Mouse (Mus musculus): ENCODE data around the gene Gm10320. TPM values are rescaled to one million over a fixed set of nuclear protein-coding genes. Genes with fewer than 3 reads are reported as not detected.

The Gm10320 gene
- polyA plus RNA-seq, 1 experiment from 2014 or later = 1.7 TPM

DNA sequence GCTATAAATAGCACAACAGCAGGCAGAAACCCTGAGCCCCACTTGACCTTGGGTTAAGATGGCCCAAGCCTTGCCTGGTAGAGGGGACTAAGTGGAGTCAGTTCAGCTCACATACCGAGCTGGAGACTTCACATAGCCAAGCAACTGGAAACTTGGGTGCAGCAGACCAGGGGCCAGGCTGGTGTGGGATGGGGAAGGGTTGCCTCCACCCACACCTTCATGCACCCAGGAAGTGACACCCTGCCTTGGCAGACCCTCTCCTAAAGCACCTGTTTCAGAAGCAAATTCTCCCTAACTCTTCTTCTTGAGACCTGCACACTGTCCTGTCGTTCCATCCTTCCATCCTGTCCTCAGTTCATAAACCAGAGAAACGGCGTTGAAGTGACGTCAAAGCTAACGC is 5.1 kb downstream of the Gm10320 start:
- Histone ChIP-seq H3K9ac (replicated peaks) (no peak overlapping the region), H3K4me1 (replicated peaks) (no peaks in the 10 kb centered on the region), H3K4me2 (no peak overlapping the region), H3K4me3 (replicated peaks) (no peak overlapping the region), H3K36me3 (no peaks in the 10 kb centered on the region), H3K27ac (no peak overlapping the region), H3K27me3 (no peaks in the 10 kb centered on the region), H3K9me3 (no peaks in the 10 kb centered on the region)
- ATAC-seq (ENCODE audit: insufficient number of reproducible peaks, insufficient read depth, low FRiP score, low TSS enrichment, low read depth) = no peak
- 87% methylated on average over 6 of the region's 6 CpGs for WGBS

DNA sequence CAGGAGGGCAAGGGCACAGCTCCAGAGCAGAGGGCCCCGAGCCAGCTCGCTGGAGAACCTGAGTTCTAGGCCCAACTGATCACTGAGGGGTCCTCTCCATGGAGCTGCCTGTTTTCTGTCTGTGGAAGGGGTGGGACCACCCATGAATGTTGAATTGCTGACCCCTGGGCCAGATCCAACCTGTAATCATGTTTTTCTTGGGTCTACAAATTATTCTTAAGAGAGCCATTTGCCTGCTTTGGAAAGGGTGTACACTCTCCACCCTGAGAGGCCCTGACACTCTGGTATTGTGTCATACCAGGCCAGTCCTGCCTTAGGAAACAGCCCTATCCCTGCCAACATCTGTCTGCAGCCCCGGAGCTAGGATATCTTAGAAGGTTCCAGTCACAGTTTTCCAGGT is 5.6 kb downstream of the Gm10320 start:
- H3K27ac ChIP-seq = no peak overlapping the region
- ATAC-seq (ENCODE audit: insufficient number of reproducible peaks, insufficient read depth, low FRiP score, low TSS enrichment, low read depth) = no peak
- no peaks in the 10 kb centered on the region for H3K36me3 ChIP-seq
- no peak overlapping the region for H3K4me3 ChIP-seq (replicated peaks)
- 83% methylated on average over 3 of the region's 3 CpGs for WGBS
- H3K4me1 ChIP-seq (replicated peaks) = no peaks in the 10 kb centered on the region
- no peak overlapping the region for H3K9ac ChIP-seq (replicated peaks)
- no peak overlapping the region for H3K4me2 ChIP-seq
- no peaks in the 10 kb centered on the region for H3K27me3 ChIP-seq
- no peaks in the 10 kb centered on the region for H3K9me3 ChIP-seq

DNA sequence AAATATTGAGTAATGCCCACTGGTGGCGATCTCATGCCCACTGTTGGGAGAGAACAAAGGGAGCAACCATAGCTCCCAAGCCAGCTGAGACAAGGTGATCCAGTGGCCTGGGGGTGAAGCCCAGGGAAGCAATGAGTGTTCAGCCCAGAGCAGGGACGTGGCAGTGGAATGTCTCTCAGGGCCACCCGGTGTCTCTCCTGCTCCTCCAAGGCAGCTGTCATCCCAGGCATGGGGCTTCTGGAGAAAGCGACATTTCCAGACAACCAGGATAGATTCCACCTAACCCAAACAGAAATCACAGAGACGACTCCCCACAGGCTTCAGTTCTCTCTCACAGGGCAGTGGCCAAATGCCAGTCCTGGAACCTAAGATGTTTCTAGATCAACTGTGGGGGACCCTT is 6.4 kb downstream of the Gm10320 start:
- Histone ChIP-seq H3K9ac (replicated peaks) (no peak overlapping the region), H3K4me3 (replicated peaks) (no peak overlapping the region), H3K9me3 (no peaks in the 10 kb centered on the region), H3K4me1 (replicated peaks) (no peaks in the 10 kb centered on the region), H3K36me3 (no peaks in the 10 kb centered on the region), H3K27me3 (no peaks in the 10 kb centered on the region), H3K4me2 (no peak overlapping the region), H3K27ac (no peak overlapping the region)
- WGBS = 75% methylated on average over 5 of the region's 5 CpGs
- ATAC-seq (ENCODE audit: insufficient number of reproducible peaks, insufficient read depth, low FRiP score, low TSS enrichment, low read depth) = no peak

DNA sequence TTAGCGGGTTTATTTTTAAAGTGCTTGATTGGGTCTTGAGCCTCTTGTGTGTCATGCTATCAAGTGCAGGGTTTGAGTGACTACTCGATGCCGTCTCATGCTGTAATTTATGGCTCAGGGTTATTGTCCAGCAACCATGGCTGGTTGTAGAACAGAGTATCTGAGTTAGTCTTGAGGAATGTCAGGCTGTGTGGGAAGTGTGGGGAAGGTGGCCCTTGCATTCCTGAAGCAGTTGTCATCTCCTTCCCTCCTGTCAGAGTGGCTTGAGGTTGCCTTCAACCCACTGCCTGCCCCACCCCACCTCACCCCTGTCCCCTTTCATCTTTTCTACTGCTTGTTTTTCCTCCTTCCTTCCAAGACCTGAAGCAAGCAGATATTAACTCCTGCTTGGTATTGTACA is 13.8 kb downstream of the Gm10320 start:
- H3K9ac ChIP-seq (replicated peaks) = no peak overlapping the region
- H3K4me3 ChIP-seq (replicated peaks) = no peak overlapping the region
- H3K27ac ChIP-seq = no peak overlapping the region
- H3K9me3 ChIP-seq = no peaks in the 10 kb centered on the region
- H3K27me3 ChIP-seq = peaks cover 5% of the 10 kb centered on the region; the same call in 1 of the 2 replicates
- WGBS = 82% methylated on average over 3 of the region's 3 CpGs
- no peak overlapping the region for H3K4me2 ChIP-seq
- ATAC-seq (ENCODE audit: insufficient number of reproducible peaks, insufficient read depth, low FRiP score, low TSS enrichment, low read depth) = no peak
- no peaks in the 10 kb centered on the region for H3K36me3 ChIP-seq
- peaks cover 25% of the 10 kb centered on the region for H3K4me1 ChIP-seq (replicated peaks)

DNA sequence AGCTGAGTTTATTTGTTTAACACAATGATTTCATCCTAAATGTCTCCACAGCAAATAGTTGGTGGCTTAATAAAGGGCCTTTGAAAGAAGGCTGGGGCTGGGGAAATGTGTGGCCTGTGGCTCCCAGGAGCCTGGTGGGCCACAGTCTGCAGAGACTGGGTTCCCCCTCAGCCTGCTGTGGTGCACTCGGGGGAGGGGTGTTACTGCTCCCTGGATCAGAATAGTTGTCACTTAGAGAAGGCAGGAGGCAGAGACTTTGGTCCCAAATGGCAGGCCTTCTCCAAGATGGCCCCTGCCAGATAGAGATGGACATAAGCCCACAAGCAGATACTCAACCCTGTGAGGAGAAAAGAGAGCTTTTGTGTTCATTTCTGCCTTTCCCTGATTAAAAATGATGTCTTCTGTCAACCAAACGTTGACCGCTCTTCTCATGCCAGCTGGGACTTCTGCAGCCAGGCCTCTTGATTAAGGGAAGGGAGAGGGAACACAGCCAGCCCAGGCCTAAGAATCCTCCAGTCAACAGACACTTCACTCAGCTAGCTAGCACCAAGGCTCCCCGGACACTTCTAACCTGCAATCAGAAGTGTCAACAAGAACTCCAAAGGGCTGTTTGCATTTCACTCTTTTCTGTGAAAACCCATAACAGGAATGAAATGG is 14.8 kb downstream of the Gm10320 start:
- H3K9me3 ChIP-seq = no peaks in the 10 kb centered on the region
- H3K4me2 ChIP-seq = no peak overlapping the region
- H3K4me1 ChIP-seq (replicated peaks) = peaks cover 25% of the 10 kb centered on the region
- H3K27me3 ChIP-seq = peaks cover 9% of the 10 kb centered on the region
- H3K4me3 ChIP-seq (replicated peaks) = no peak overlapping the region
- 57% methylated on average over 4 of the region's 4 CpGs for WGBS
- no peak overlapping the region for H3K9ac ChIP-seq (replicated peaks)
- no peaks in the 10 kb centered on the region for H3K36me3 ChIP-seq
- no peak overlapping the region for H3K27ac ChIP-seq
- ATAC-seq (ENCODE audit: insufficient number of reproducible peaks, insufficient read depth, low FRiP score, low TSS enrichment, low read depth) = no peak

DNA sequence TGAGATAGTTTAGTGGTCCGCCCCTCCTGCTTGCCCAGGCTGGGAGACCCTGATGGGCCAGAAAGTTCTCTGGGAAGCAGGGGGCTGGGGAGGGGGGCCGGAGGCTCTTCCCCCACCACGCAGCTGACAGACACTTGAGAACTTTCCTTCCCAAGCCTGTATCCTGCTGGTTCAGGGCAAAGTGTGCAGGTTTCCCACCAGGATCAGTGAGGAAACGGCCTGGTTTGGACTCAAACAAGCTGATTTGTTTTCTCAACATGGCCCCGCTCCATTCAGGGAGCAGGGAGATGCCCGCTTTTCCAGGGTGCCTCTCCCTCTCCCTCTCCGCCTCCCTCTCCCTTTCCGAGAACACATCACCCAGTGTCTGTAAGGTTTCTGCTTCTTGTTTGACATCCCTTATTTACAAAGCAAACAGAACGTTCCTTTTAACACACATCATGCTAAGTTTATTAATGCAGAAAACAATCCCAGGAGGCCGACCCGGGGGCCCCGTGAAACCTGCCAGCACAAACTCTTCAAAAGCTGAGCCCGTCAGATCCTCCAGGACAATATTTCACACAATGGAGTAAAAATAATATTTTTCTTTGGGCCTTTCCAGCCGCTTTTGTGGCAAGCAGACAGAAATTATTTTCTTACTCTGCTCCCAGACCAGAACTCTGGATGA is 15.5 kb downstream of the Gm10320 start:
- Histone ChIP-seq H3K9ac (replicated peaks) (no peak overlapping the region), H3K27me3 (peaks cover 16% of the 10 kb centered on the region), H3K4me3 (replicated peaks) (no peak overlapping the region), H3K4me1 (replicated peaks) (peaks cover 25% of the 10 kb centered on the region), H3K36me3 (no peaks in the 10 kb centered on the region), H3K4me2 (no peak overlapping the region), H3K27ac (0 out of 2 replicates have a peak overlapping the region, but pooled peaks have one; percentile 4), H3K9me3 (no peaks in the 10 kb centered on the region)
- WGBS = 44% methylated on average over 14 of the region's 14 CpGs
- no peak for ATAC-seq (ENCODE audit: insufficient number of reproducible peaks, insufficient read depth, low FRiP score, low TSS enrichment, low read depth)

DNA sequence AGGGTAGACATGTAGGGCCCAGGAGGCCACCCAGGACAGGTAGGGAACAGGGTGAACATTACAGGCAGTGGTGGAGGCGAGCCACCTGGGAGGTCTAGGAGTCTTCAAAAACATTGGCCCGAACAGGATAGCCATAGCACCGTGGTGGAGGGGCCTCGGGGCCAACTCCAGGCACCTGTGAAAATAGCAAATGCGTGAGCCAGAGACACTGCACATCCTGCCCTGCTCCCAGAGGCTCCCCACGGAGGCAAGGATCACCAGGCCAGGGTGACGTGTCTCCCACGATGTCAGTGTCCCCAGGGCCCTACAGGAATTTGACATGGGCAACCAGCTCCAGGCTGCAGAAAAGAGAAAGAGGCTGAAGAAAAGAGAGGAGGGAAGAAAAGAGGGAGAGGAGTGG is 16.1 kb downstream of the Gm10320 start:
- Histone ChIP-seq H3K9ac (replicated peaks) (no peak overlapping the region), H3K4me1 (replicated peaks) (peaks cover 25% of the 10 kb centered on the region), H3K27me3 (peaks cover 17% of the 10 kb centered on the region), H3K9me3 (no peaks in the 10 kb centered on the region), H3K4me3 (replicated peaks) (no peak overlapping the region), H3K27ac (no peak overlapping the region), H3K4me2 (no peak overlapping the region), H3K36me3 (no peaks in the 10 kb centered on the region)
- no peak for ATAC-seq (ENCODE audit: insufficient number of reproducible peaks, insufficient read depth, low FRiP score, low TSS enrichment, low read depth)
- WGBS = 52% methylated on average over 8 of the region's 8 CpGs

DNA sequence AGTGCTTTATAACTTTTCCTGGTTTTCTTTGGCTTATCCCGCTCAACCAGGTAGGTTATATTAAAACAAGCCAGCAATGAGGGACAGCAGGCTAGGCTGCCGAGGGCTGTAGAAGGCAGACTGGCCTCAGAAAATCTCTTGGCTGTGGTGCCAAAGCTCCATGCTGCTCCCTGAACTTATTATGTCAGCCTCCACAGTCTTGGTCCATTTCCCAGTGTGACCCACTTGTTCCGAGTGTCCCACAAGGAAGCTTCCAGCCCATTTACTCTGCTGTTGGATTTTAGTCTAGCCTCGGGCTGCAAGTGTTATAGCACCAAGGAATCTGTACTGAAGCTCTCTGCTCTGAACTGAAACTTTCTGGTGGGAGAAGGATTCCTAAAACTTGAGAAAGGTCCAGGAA is 18.8 kb downstream of the Gm10320 start:
- no peak overlapping the region for H3K4me2 ChIP-seq
- peaks cover 17% of the 10 kb centered on the region for H3K27me3 ChIP-seq
- ATAC-seq (ENCODE audit: insufficient number of reproducible peaks, insufficient read depth, low FRiP score, low TSS enrichment, low read depth) = no peak
- H3K36me3 ChIP-seq = no peaks in the 10 kb centered on the region
- H3K4me1 ChIP-seq (replicated peaks) = peaks cover 25% of the 10 kb centered on the region
- no peak overlapping the region for H3K9ac ChIP-seq (replicated peaks)
- no peaks in the 10 kb centered on the region for H3K9me3 ChIP-seq
- 84% methylated on average over 4 of the region's 4 CpGs for WGBS
- no peak overlapping the region for H3K27ac ChIP-seq
- no peak overlapping the region for H3K4me3 ChIP-seq (replicated peaks)

DNA sequence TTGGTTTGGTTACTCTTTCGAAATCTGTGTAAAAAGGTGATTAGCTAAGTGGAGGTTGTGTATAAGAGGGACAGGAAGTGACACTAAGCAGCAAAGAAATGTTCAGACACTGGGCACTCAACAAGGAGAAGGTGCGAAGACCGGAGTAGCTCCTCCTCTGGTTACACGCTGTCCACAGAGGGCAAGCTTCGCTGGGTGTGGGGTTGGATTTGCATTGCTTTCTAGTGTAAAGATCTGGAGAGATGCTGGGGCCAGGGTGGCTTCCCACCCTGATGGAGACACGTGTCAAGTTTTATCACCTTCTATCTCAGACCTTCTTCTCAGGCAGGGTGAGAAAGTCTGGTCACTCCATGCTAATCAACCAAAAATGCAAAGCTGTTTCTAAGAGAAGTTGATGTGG is 20.0 kb downstream of the Gm10320 start:
- no peaks in the 10 kb centered on the region for H3K36me3 ChIP-seq
- no peak for ATAC-seq (ENCODE audit: insufficient number of reproducible peaks, insufficient read depth, low FRiP score, low TSS enrichment, low read depth)
- H3K4me3 ChIP-seq (replicated peaks) = no peak overlapping the region
- no peak overlapping the region for H3K27ac ChIP-seq
- H3K9ac ChIP-seq (replicated peaks) = no peak overlapping the region
- no peak overlapping the region for H3K4me2 ChIP-seq
- WGBS = 53% methylated on average over 6 of the region's 6 CpGs
- peaks cover 17% of the 10 kb centered on the region for H3K27me3 ChIP-seq
- H3K9me3 ChIP-seq = no peaks in the 10 kb centered on the region
- H3K4me1 ChIP-seq (replicated peaks) = peaks cover 18% of the 10 kb centered on the region

DNA sequence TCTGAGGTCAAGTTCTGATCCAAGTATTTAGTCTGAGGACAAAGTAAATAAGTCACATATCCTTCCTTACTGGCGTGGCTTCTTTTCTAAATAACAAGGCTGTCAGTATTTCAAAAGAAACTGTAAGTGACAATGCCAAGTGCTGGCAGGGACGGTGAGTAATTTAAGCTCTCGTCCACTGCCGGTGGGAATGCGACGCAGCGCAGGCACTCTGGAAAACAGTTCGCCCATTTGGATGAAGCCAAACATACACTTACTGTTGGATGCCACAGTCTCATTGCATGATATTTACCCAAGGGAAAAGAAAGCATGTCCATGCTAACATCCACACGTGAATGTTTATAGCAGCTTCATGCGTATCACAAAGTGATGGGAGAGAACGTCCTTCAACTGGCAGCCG is 21.5 kb downstream of the Gm10320 start:
- H3K4me3 ChIP-seq (replicated peaks) = no peak overlapping the region
- no peak overlapping the region for H3K9ac ChIP-seq (replicated peaks)
- 0 out of 2 replicates have a peak, but pooled peaks cover 4% of the 10 kb centered on the region for H3K4me1 ChIP-seq (replicated peaks)
- no peak overlapping the region for H3K4me2 ChIP-seq
- WGBS = 74% methylated on average over 12 of the region's 12 CpGs
- peaks cover 17% of the 10 kb centered on the region for H3K27me3 ChIP-seq
- ATAC-seq (ENCODE audit: insufficient number of reproducible peaks, insufficient read depth, low FRiP score, low TSS enrichment, low read depth) = no peak
- H3K27ac ChIP-seq = no peak overlapping the region
- no peaks in the 10 kb centered on the region for H3K36me3 ChIP-seq
- no peaks in the 10 kb centered on the region for H3K9me3 ChIP-seq

DNA sequence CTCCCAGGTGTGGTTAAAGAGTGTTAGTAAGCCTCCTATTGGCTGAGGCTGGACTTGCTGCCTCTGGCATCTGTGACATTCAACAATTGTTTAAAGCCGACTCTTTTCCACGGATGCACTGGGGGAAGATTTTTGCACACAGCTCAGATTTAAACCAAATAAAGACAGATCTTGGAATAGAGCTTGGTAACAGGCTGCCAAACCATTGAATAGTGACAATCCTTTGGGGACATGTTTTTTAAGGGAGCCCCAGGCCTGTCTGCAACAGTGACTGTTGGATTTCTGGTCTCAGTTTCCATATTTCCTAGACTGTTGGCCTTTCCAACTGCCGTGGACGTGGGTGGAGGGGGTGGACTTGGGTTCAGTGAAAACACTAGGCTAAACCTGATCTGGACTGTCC is 21.9 kb downstream of the Gm10320 start:
- 75% methylated on average over 4 of the region's 4 CpGs for WGBS

DNA sequence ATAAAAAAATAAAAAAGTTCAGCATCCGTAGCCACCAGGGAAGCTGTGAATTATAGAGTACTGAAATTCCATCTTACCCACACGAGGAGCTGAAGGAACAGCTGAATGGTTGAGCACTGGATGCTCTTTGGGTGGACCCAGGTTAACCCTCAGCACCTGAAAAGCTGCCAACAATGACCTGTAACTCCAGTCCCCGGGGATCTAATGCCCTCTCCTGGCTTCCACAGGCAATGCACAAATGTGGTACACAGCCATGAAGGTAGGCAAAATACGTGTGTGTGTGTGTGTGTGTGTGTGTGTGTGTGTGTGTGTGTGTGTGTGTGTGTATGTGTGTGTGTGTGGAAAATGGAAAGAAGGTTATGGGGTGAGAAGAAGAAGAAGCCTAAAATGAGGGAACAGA is 30.3 kb downstream of the Gm10320 start:
- H3K4me3 ChIP-seq (replicated peaks) = no peak overlapping the region

More for the DNA sequence above, 21.9 kb downstream of the Gm10320 start:
- Histone ChIP-seq H3K36me3 (no peaks in the 10 kb centered on the region), H3K4me1 (replicated peaks) (0 out of 2 replicates have a peak, but pooled peaks cover 2% of the 10 kb centered on the region), H3K4me3 (replicated peaks) (no peak overlapping the region), H3K9ac (replicated peaks) (no peak overlapping the region), H3K27me3 (peaks cover 15% of the 10 kb centered on the region), H3K27ac (no peak overlapping the region), H3K4me2 (no peak overlapping the region), H3K9me3 (no peaks in the 10 kb centered on the region)
- no peak for ATAC-seq (ENCODE audit: insufficient number of reproducible peaks, insufficient read depth, low FRiP score, low TSS enrichment, low read depth)

More for the DNA sequence above, 30.3 kb downstream of the Gm10320 start:
- peaks cover 4% of the 10 kb centered on the region; the same call in 1 of the 2 replicates for H3K9me3 ChIP-seq
- H3K27me3 ChIP-seq = no peaks in the 10 kb centered on the region; the same call in 1 of the 2 replicates
- WGBS = 68% methylated on average over 4 of the region's 4 CpGs
- no peaks in the 10 kb centered on the region for H3K4me1 ChIP-seq (replicated peaks)
- no peak overlapping the region for H3K27ac ChIP-seq
- no peak overlapping the region for H3K9ac ChIP-seq (replicated peaks)
- H3K4me2 ChIP-seq = no peak overlapping the region
- ATAC-seq (ENCODE audit: insufficient number of reproducible peaks, insufficient read depth, low FRiP score, low TSS enrichment, low read depth) = no peak
- H3K36me3 ChIP-seq = no peaks in the 10 kb centered on the region

Measured in limb, embryonic 12.5 days (tissue).